In genomic region chr8:116461472-116461871, GRCm38 (mm10) we compare ENCODE assay signal across 17 mouse cellular contexts. TPM values are rescaled to one million over a fixed set of nuclear protein-coding genes. Genes with fewer than 3 reads are reported as not detected.
"Had no signal": no experiment of that assay in that cellular context is flagged by ENCODE, and none has a peak within 500 bp of the region (broad histone marks: within the 10 kb centered on the region; RNA-seq: fewer than 3 reads in every experiment).

No protein-coding gene starts in this region.

- H3K4me3 ChIP-seq: kidney, embryonic 15.5 days; left cerebral cortex, adult 2 months; limb, embryonic 15.5 days; liver, embryonic 12.5 days; midbrain, embryonic 10.5 days; neural tube, embryonic 13.5 days had no signal

- DNase-seq: kidney, adult 2 months; kidney, postnatal 14 days; lung, embryonic 14.5 days; lung, postnatal 10 days; lung, postnatal 4 days; retina, postnatal 1 day; right cerebral cortex, postnatal 14 days had no signal

- H3K27me3 ChIP-seq: kidney, embryonic 15.5 days; limb, embryonic 15.5 days; liver, embryonic 12.5 days; neural tube, embryonic 13.5 days had no signal

- H3K36me3 ChIP-seq: kidney, embryonic 15.5 days; limb, embryonic 15.5 days; liver, embryonic 12.5 days; midbrain, embryonic 10.5 days; neural tube, embryonic 13.5 days had no signal

- H3K9me3 ChIP-seq: kidney, embryonic 15.5 days; limb, embryonic 15.5 days; liver, embryonic 12.5 days; midbrain, embryonic 10.5 days; neural tube, embryonic 13.5 days had no signal

- H3K27ac ChIP-seq: kidney, embryonic 15.5 days; left cerebral cortex, adult 2 months; limb, embryonic 15.5 days; liver, embryonic 12.5 days; midbrain, embryonic 10.5 days; neural tube, embryonic 13.5 days; stomach, postnatal 0 days had no signal

- H3K4me1 ChIP-seq: kidney, embryonic 15.5 days; limb, embryonic 15.5 days; liver, embryonic 12.5 days; midbrain, embryonic 10.5 days; neural tube, embryonic 13.5 days had no signal

RNA-seq across cellular contexts. Expression of gene Dynlrb2, which starts 43.3 kb away (rescaled TPM):
- polyA plus RNA-seq: limb, embryonic 11.5 days; limb, embryonic 15.5 days; liver, embryonic 12.5 days; liver, embryonic 16.5 days; spleen, adult 2 months had no signal
